Mouse (Mus musculus) forebrain, embryonic 11.5 days (tissue): ENCODE results near the gene Parpbp. TPM values are rescaled to one million over a fixed set of nuclear protein-coding genes. Genes with fewer than 3 reads are reported as not detected.

Experiments used
- ATAC-seq: fragments of 200-750 bp; cut with Nextera tagmentation; replicated peaks from 2 replicates; pipeline ENCODE4 v1.8.0; 2017; ENCODE audit warnings: moderate TSS enrichment; ENCODE audit not compliant: low FRiP score
- DNase-seq: peaks from one replicate; pipeline ENCODE4 v3.0.0-alpha.2; 2017; ENCODE audit warnings: low spot score
- H3K27ac ChIP-seq: fragments of 300-500 bp; sonication (generic); 2 replicates; pipeline ENCODE4 v1.5.1; 2014; ENCODE audit warnings: low read depth, low read length
- H3K27me3 ChIP-seq: fragments of 300-500 bp; sonication (generic); 2 replicates; pipeline ENCODE4 v1.6.1; 2014; ENCODE audit warnings: mild to moderate bottlenecking, low read length, mixed read lengths; ENCODE audit not compliant: control insufficient read depth, insufficient read depth
- H3K36me3 ChIP-seq: fragments of 300-500 bp; sonication (generic); 2 replicates; pipeline ENCODE4 v1.6.1; 2014; ENCODE audit warnings: mild to moderate bottlenecking, low read length, moderate library complexity, mixed read lengths; ENCODE audit not compliant: control insufficient read depth, insufficient read depth
- H3K4me1 ChIP-seq: fragments of 300-500 bp; sonication (generic); replicated peaks from 2 replicates; pipeline ENCODE4 v1.6.1; 2014; ENCODE audit warnings: low read length, mixed read lengths; ENCODE audit not compliant: control insufficient read depth, insufficient read depth
- H3K4me2 ChIP-seq: fragments of 300-500 bp; sonication (generic); 2 replicates; pipeline ENCODE4 v1.6.1; 2014; ENCODE audit warnings: low read depth, mild to moderate bottlenecking, low read length, moderate library complexity, mixed read lengths; ENCODE audit not compliant: severe bottlenecking
- H3K4me3 ChIP-seq: fragments of 300-500 bp; sonication (generic); 2 replicates; pipeline ENCODE4 v1.5.1; 2014; ENCODE audit warnings: low read depth, low read length
- H3K9ac ChIP-seq: fragments of 300-500 bp; sonication (generic); 2 replicates; pipeline ENCODE4 v1.6.1; 2014; ENCODE audit warnings: low read length
- H3K9me3 ChIP-seq: fragments of 300-500 bp; sonication (generic); 2 replicates; pipeline ENCODE4 v1.6.1; 2016; ENCODE audit warnings: low read length, mixed read lengths; ENCODE audit not compliant: control insufficient read depth
- WGBS: fragments of 180-500 bp; shearing (Covaris S2); extraction: QIAGEN DNeasy Blood & Tissue Kit; methylation state at CpG from one replicate; pipeline ENCODE4 v1.1.7; 2014; 5-methylcytosine and 5-hydroxymethylcytosine counted together
- polyA plus RNA-seq: library from polyadenylated mRNA; unstranded; fragments of >200 nt; fragmentation: Nextera tagmentation; extraction: Ambion mirVana; gene quantifications from 2 replicates; pipeline ENCODE4 v1.2.1, GENCODE M21; 2014

Parpbp gene
- polyA plus RNA-seq, 1 experiment from 2014 or later = 15.8 TPM

DNA sequence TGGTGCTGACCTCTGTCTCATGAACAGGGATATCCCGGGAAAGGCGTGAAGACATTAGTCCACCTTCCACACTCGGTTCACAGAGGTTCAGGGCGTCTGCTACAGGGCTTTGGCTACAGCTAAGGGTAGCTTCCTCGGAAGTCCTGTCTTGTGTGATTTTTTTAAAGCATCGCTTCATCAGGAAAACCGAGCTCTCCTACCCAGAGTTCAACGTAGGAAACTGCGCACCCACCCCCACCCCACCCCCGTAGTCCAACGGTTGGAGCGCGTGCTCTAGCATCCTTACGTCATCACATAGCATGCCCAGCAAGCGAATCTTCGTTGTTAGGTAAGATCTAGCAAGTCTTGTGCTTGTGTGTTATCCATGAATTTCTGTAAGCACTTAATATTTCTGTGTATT is 11.1 kb downstream of the Parpbp start:
- H3K4me3 ChIP-seq = no peak overlapping the region
- no peak overlapping the region for H3K27ac ChIP-seq
- no peaks in the 10 kb centered on the region for H3K4me1 ChIP-seq
- no peaks in the 10 kb centered on the region for H3K27me3 ChIP-seq
- ATAC-seq (no peak), DNase-seq (no peak)
- no peak overlapping the region for H3K4me2 ChIP-seq
- WGBS = 95% methylated on average over 16 of the region's 16 CpGs
- H3K9ac ChIP-seq = no peak overlapping the region
- no peaks in the 10 kb centered on the region for H3K9me3 ChIP-seq
- H3K36me3 ChIP-seq = no peaks in the 10 kb centered on the region

DNA sequence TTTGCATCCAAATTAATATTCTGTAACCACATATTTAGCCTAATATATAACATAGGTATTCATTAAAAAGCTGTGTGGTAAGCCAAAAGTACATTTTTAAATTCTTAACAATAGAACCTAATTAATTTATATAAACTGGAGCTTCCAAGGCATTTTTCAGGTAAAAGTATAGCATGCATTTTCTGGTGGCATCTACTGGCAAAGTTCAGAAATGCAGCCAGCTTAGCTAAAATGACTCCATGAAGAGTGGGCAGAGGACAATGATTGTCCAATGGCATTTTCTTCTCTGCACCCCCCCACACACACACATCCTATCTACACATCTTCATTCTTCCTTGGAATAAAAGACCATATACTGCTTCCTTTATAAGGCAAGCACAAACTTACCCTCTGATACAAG is 27.0 kb downstream of the Parpbp start:
- H3K36me3 ChIP-seq = no peaks in the 10 kb centered on the region
- no peak for ATAC-seq
- H3K27ac ChIP-seq = no peak overlapping the region
- no peaks in the 10 kb centered on the region for H3K4me1 ChIP-seq
- no peak overlapping the region for H3K4me2 ChIP-seq
- no peak overlapping the region for H3K4me3 ChIP-seq
- no peak for DNase-seq
- no peaks in the 10 kb centered on the region for H3K9me3 ChIP-seq
- H3K9ac ChIP-seq = no peak overlapping the region
- H3K27me3 ChIP-seq = no peaks in the 10 kb centered on the region

DNA sequence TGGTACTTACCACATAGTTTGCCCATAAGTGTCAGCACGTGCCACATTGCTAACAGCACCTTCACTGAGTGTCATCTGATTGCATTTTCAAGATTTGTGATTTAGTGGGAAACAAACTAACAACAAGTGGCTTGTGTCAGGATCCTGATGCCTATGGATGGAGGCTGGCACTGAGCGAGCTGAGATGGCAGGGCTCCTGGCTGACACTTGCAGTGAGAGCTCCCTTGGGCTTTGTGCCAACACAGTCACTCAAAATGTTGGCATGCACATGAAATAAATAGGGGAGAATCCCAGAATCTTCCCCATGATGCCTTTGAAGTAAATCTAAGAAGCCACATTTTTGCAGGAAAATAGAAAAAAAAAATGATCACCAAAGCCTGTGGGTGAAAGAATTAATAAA is 33.5 kb downstream of the Parpbp start:
- H3K4me3 ChIP-seq = no peak overlapping the region
- H3K27me3 ChIP-seq = no peaks in the 10 kb centered on the region
- DNase-seq (no peak), ATAC-seq (no peak)
- no peak overlapping the region for H3K9ac ChIP-seq
- H3K36me3 ChIP-seq = no peaks in the 10 kb centered on the region
- H3K4me1 ChIP-seq = no peaks in the 10 kb centered on the region
- H3K27ac ChIP-seq = no peak overlapping the region
- no peak overlapping the region for H3K4me2 ChIP-seq
- H3K9me3 ChIP-seq = no peaks in the 10 kb centered on the region
- WGBS = 86% methylated on average over 2 of the region's 2 CpGs

GRCm38 (mm10) chr10:88106169-88106568 is 40.6 kb downstream of the Parpbp start:
- DNase-seq = no peak
- Histone ChIP-seq H3K27ac (no peak overlapping the region), H3K9ac (no peak overlapping the region), H3K4me1 (no peaks in the 10 kb centered on the region), H3K4me2 (no peak overlapping the region), H3K9me3 (no peaks in the 10 kb centered on the region), H3K27me3 (no peaks in the 10 kb centered on the region), H3K4me3 (no peak overlapping the region), H3K36me3 (no peaks in the 10 kb centered on the region)
- no peak for ATAC-seq
- 93% methylated on average over 2 of the region's 2 CpGs for WGBS

GRCm38 (mm10) chr10:88090772-88091171 is 56.0 kb downstream of the Parpbp start, which contains the start of gene Pmch:
TSS of gene Pmch (plus strand) at chr10:88091072.
- WGBS = 31% methylated on average over 5 of the region's 5 CpGs
- H3K4me3 ChIP-seq = no peak within 1 kb of the TSS
- H3K27me3 ChIP-seq = no peaks in the 10 kb centered on the region
- H3K9me3 ChIP-seq = no peaks in the 10 kb centered on the region
- no peak within 1 kb of the TSS for H3K4me2 ChIP-seq
- DNase-seq = no peak
- no peak within 1 kb of the TSS for H3K27ac ChIP-seq
- H3K36me3 ChIP-seq = no peaks in the 10 kb centered on the region
- H3K4me1 ChIP-seq = 0 out of 2 replicates have a peak, but pooled peaks cover 3% of the 10 kb centered on the region
- no peak within 1 kb of the TSS for H3K9ac ChIP-seq
- no peak for ATAC-seq

- Histone ChIP-seq H3K4me1 (no peaks in the 10 kb centered on the region), H3K36me3 (no peaks in the 10 kb centered on the region), H3K9ac (no peak overlapping the region), H3K4me2 (no peak overlapping the region), H3K27ac (no peak overlapping the region), H3K9me3 (no peaks in the 10 kb centered on the region), H3K4me3 (no peak overlapping the region), H3K27me3 (no peaks in the 10 kb centered on the region)
- 86% methylated on average over 3 of the region's 3 CpGs for WGBS
- DNase-seq = no peak
- no peak for ATAC-seq
These were observed 79.4 kb downstream of the Parpbp start for GRCm38 (mm10) chr10:88067377-88067776.

DNA sequence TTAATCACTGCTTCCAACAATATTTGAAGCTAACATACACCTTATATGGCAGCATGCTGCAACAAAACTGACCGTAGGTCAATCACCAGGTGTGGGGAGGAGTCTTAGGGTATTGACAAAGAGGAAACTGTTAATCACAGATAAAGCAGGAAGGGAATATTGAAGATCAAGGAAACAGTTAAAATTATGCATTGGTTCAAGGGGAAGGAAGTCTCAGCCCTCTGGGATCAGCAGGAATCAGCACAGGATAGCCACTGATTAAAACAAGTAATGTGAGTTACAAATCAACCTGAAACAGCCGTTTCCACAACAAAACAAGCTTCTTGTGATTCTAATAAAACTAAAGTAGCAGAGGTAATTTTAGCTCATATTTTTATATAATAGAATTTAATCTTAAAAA is 81.9 kb downstream of the Parpbp start:
- no peak for DNase-seq

GRCm38 (mm10) chr10:88063436-88063835 is 83.3 kb downstream of the Parpbp start:
- no peaks in the 10 kb centered on the region for H3K4me1 ChIP-seq
- ATAC-seq (no peak), DNase-seq (no peak)
- H3K27ac ChIP-seq = no peak overlapping the region
- no peaks in the 10 kb centered on the region for H3K27me3 ChIP-seq
- 63% methylated on average over 4 of the region's 4 CpGs for WGBS
- no peaks in the 10 kb centered on the region for H3K9me3 ChIP-seq
- no peak overlapping the region for H3K9ac ChIP-seq
- H3K36me3 ChIP-seq = no peaks in the 10 kb centered on the region
- H3K4me3 ChIP-seq = no peak overlapping the region
- no peak overlapping the region for H3K4me2 ChIP-seq

More for the DNA sequence above, 81.9 kb downstream of the Parpbp start:
- H3K4me3 ChIP-seq = no peak overlapping the region
- no peak for ATAC-seq
- no peaks in the 10 kb centered on the region for H3K4me1 ChIP-seq
- WGBS = 92% methylated on average over 2 of the region's 2 CpGs
- no peak overlapping the region for H3K27ac ChIP-seq
- H3K27me3 ChIP-seq = no peaks in the 10 kb centered on the region
- no peaks in the 10 kb centered on the region for H3K9me3 ChIP-seq
- no peak overlapping the region for H3K9ac ChIP-seq
- no peak overlapping the region for H3K4me2 ChIP-seq
- no peaks in the 10 kb centered on the region for H3K36me3 ChIP-seq

DNA sequence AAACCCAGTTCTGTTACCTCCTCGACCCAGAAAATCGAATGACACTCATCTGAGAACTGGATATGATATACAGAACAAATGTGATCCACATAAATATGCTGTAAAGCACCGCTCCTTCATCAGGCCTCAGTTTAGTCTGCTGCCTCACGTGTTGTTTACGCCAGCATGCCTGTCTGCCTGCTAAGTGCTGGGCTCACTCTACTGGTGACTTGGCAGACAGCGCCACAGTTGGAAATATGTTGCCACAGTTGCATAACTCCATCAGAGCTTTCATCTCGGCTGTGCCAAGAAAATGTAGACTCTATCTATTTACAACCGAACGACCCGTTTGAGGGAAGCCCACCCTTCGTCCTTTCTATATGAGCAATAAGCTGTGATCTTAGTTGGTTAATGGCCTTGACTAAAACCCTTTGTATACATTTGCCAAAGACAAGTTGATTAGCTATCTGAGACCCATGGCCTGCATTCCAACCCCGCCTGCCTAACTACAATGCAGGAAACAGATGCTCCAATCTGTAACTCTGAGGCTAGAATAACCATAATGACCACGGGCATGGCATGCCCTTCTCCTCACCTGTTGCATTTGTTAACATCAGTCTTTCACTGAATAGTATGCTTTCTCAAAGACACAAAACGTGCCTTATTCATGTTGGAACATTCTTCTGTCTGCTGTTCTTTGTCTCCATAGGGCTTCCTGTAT is 89.6 kb downstream of the Parpbp start:
- ATAC-seq (no peak), DNase-seq (no peak)

More for the DNA sequence above, 89.6 kb downstream of the Parpbp start:
- no peak overlapping the region for H3K9ac ChIP-seq
- H3K27me3 ChIP-seq = no peaks in the 10 kb centered on the region
- no peaks in the 10 kb centered on the region for H3K36me3 ChIP-seq
- no peak overlapping the region for H3K27ac ChIP-seq
- WGBS = 88% methylated on average over 14 of the region's 14 CpGs
- H3K4me1 ChIP-seq = no peaks in the 10 kb centered on the region
- no peak overlapping the region for H3K4me2 ChIP-seq
- no peak overlapping the region for H3K4me3 ChIP-seq
- H3K9me3 ChIP-seq = no peaks in the 10 kb centered on the region
